Mouse (Mus musculus) embryonic stem cell, embryonic (primary cell): Measurements from ENCODE around the gene Gins2.

Experiments used
- CTCF ChIA-PET, 4 experiments: fragments of 300-600 bp in 2 of 4; fragments of 350-600 bp in 2 of 4; sonication (Branson Sonifier 250); formaldehyde crosslinking; loops; one replicate each; lab custom pipeline; 2022; ENCODE audit warnings: inconsistent platforms in 2 of 4; lab: Charles Lee
- POLR2A ChIA-PET, 4 experiments: fragments of 300-600 bp in 2 of 4; fragments of 350-600 bp in 2 of 4; sonication (Branson Sonifier 250); formaldehyde crosslinking; loops; one replicate each; lab custom pipeline; 2022; ENCODE audit warnings: antibody characterized with exemption in 4 of 4, inconsistent platforms in 1 of 4; lab: Charles Lee

The Gins2 gene

GRCm38 (mm10) chr8:120616663-120617626 is 27.8 kb upstream of the Gins2 start:
- CTCF ChIA-PET, result interaction anchor here (0.5 to 2.1 kb wide), 18 partner anchors 10 to 373 kb away, joined by 3 to 16 read pairs (median 4); no protein-coding TSS in a partner anchor
- POLR2A ChIA-PET, result interaction anchor here in 3 of 4 experiments (0.6 to 3.7 kb wide), 11 partner anchors 8 to 99 kb away, joined by 3 to 25 read pairs (median 5); partner anchors contain the start of gene Gins2 (in 2 of the 3)

- ChIA-PET POLR2A (no interaction called here), CTCF (interaction anchor here in 2 of 4 experiments (0.6 to 1.7 kb wide), 4 partner anchors 12 to 287 kb away, joined by 3 to 7 read pairs (median 5); no protein-coding TSS in a partner anchor)
These were observed 25.4 kb upstream of the Gins2 start for GRCm38 (mm10) chr8:120614491-120614890.

- ChIA-PET POLR2A (interaction anchor here in 2 of 4 experiments (1.4 to 2.1 kb wide), 5 partner anchors 8 to 22 kb away, joined by 3 to 6 read pairs (median 5); partner anchors contain the start of gene Gins2 (in 1 of the 2)), CTCF (interaction anchor here (0.6 to 3.6 kb wide), 14 partner anchors 11 to 432 kb away, joined by 3 to 19 read pairs (median 3); no protein-coding TSS in a partner anchor)
These were observed 21.7 kb upstream of the Gins2 start for GRCm38 (mm10) chr8:120610824-120611223.

- ChIA-PET CTCF (interaction anchor here in 3 of 4 experiments (0.8 to 3.6 kb wide), 11 partner anchors 8 to 326 kb away, joined by 3 to 18 read pairs (median 4); no protein-coding TSS in a partner anchor), POLR2A (interaction anchor here in 2 of 4 experiments (1.0 to 1.1 kb wide), 2 partner anchors 11 to 73 kb away, joined by 3 read pairs; no protein-coding TSS in a partner anchor)
These were observed 18.8 kb upstream of the Gins2 start for GRCm38 (mm10) chr8:120607885-120608284.

GRCm38 (mm10) chr8:120607460-120607859 is 18.4 kb upstream of the Gins2 start:
- CTCF ChIA-PET, result interaction anchor here in 1 of 4 experiments (1.0 kb wide), 1 partner anchor 11 kb away, joined by 4 read pairs; no protein-coding TSS in a partner anchor
- POLR2A ChIA-PET, result interaction anchor here in 1 of 4 experiments (0.6 kb wide), 1 partner anchor 65 kb away, joined by 3 read pairs; no protein-coding TSS in a partner anchor

- CTCF ChIA-PET, result interaction anchor here in 3 of 4 experiments (0.6 to 1.6 kb wide), 25 partner anchors 8 to 424 kb away, joined by 3 to 16 read pairs (median 4); partner anchors contain the start of gene Gins2 (in 1 of the 3)
- POLR2A ChIA-PET, result interaction anchor here in 3 of 4 experiments (0.6 to 1.4 kb wide), 21 partner anchors 9 to 302 kb away, joined by 3 to 12 read pairs (median 3); partner anchors contain the start of gene Gins2 (in 2 of the 3)
These were observed 13.6 kb upstream of the Gins2 start for GRCm38 (mm10) chr8:120602672-120603071.

GRCm38 (mm10) chr8:120599504-120599903 is 10.4 kb upstream of the Gins2 start:
- ChIA-PET CTCF (interaction anchor here (0.5 to 2.2 kb wide), 74 partner anchors 9 to 1898 kb away, joined by 3 to 23 read pairs (median 4); partner anchors contain the start of genes Gins2 (in 2 of the 4) and Fam92b (in 1 of the 4)), POLR2A (interaction anchor here (0.6 to 1.4 kb wide), 10 partner anchors 11 to 789 kb away, joined by 3 to 9 read pairs (median 4); no protein-coding TSS in a partner anchor)

- ChIA-PET CTCF (interaction anchor here (0.6 to 2.2 kb wide), 23 partner anchors 9 to 279 kb away, joined by 3 to 20 read pairs (median 5); partner anchors contain the start of gene Gins2 (in 2 of the 4)), POLR2A (interaction anchor here in 2 of 4 experiments (1.2 to 1.4 kb wide), 3 partner anchors 10 to 24 kb away, joined by 3 read pairs; no protein-coding TSS in a partner anchor)
These were observed 9.5 kb upstream of the Gins2 start for GRCm38 (mm10) chr8:120598579-120598978.

- CTCF ChIA-PET, result interaction anchor here (0.6 to 4.4 kb wide), 113 partner anchors 9 to 1212 kb away, joined by 3 to 36 read pairs (median 4); partner anchors contain the start of genes Cox4i1 (in 1 of the 4), Fam92b (in 1 of the 4) and Gm27021 (in 1 of the 4)
These were observed 6.9 kb upstream of the Gins2 start for GRCm38 (mm10) chr8:120595963-120596362.

GRCm38 (mm10) chr8:120594571-120594970 is 5.5 kb upstream of the Gins2 start:
- ChIA-PET POLR2A (interaction anchor here in 3 of 4 experiments (0.6 to 0.8 kb wide), 3 partner anchors 13 to 194 kb away, joined by 3 to 4 read pairs (median 3); no protein-coding TSS in a partner anchor), CTCF (interaction anchor here (0.5 to 4.4 kb wide), 78 partner anchors 8 to 1267 kb away, joined by 3 to 36 read pairs (median 4); no protein-coding TSS in a partner anchor)

More at GRCm38 (mm10) chr8:120595963-120596362, 6.9 kb upstream of the Gins2 start:
- POLR2A ChIA-PET, result interaction anchor here in 3 of 4 experiments (0.5 to 1.5 kb wide), 10 partner anchors 12 to 276 kb away, joined by 3 to 4 read pairs (median 3); no protein-coding TSS in a partner anchor

GRCm38 (mm10) chr8:120591587-120592292 is 2.6 kb upstream of the Gins2 start:
- ChIA-PET POLR2A (interaction anchor here in 2 of 4 experiments (0.6 to 1.2 kb wide), 5 partner anchors 9 to 224 kb away, joined by 3 read pairs; no protein-coding TSS in a partner anchor), CTCF (interaction anchor here in 1 of 4 experiments (1.1 to 1.5 kb wide), 3 partner anchors 21 to 265 kb away, joined by 3 to 5 read pairs (median 5); no protein-coding TSS in a partner anchor)

- ChIA-PET POLR2A (interaction anchor here (0.6 to 1.9 kb wide), 24 partner anchors 11 to 302 kb away, joined by 3 to 12 read pairs (median 4); partner anchors contain the start of gene Irf8 (in 1 of the 4)), CTCF (interaction anchor here (0.6 to 1.9 kb wide), 18 partner anchors 9 to 1166 kb away, joined by 3 to 13 read pairs (median 5); no protein-coding TSS in a partner anchor)
These were observed 817 bp upstream of the Gins2 start for GRCm38 (mm10) chr8:120589921-120590320.

- ChIA-PET CTCF (interaction anchor here in 3 of 4 experiments (0.9 to 3.2 kb wide), 4 partner anchors 11 to 15 kb away, joined by 3 to 11 read pairs (median 5); no protein-coding TSS in a partner anchor), POLR2A (interaction anchor here in 2 of 4 experiments (0.6 to 11.1 kb wide), 7 partner anchors 8 to 53 kb away, joined by 3 to 67 read pairs (median 3); no protein-coding TSS in a partner anchor)
These were observed 3.6 kb downstream of the Gins2 start for GRCm38 (mm10) chr8:120585521-120585920.

GRCm38 (mm10) chr8:120581811-120582210 is 7.3 kb downstream of the Gins2 start:
- POLR2A ChIA-PET, result interaction anchor here (0.6 to 11.1 kb wide), 9 partner anchors 9 to 28 kb away, joined by 3 to 67 read pairs (median 3); no protein-coding TSS in a partner anchor
- CTCF ChIA-PET, result interaction anchor here (0.6 to 2.2 kb wide), 12 partner anchors 10 to 262 kb away, joined by 3 to 11 read pairs (median 5); no protein-coding TSS in a partner anchor

GRCm38 (mm10) chr8:120581329-120581728 is 7.8 kb downstream of the Gins2 start:
- ChIA-PET POLR2A (interaction anchor here in 3 of 4 experiments (0.9 to 11.1 kb wide), 9 partner anchors 9 to 21 kb away, joined by 3 to 67 read pairs (median 3); no protein-coding TSS in a partner anchor), CTCF (interaction anchor here (0.6 to 2.2 kb wide), 11 partner anchors 10 to 262 kb away, joined by 3 to 11 read pairs (median 5); no protein-coding TSS in a partner anchor)
